Mouse (Mus musculus): ENCODE measurements at regions not wholly inside any gene's neighbourhood (a gene's known extent, or its start where the extent isn't known, plus 50 kb on each side); places are given as distances from the start of the nearest gene placed in this dataset.

DNA sequence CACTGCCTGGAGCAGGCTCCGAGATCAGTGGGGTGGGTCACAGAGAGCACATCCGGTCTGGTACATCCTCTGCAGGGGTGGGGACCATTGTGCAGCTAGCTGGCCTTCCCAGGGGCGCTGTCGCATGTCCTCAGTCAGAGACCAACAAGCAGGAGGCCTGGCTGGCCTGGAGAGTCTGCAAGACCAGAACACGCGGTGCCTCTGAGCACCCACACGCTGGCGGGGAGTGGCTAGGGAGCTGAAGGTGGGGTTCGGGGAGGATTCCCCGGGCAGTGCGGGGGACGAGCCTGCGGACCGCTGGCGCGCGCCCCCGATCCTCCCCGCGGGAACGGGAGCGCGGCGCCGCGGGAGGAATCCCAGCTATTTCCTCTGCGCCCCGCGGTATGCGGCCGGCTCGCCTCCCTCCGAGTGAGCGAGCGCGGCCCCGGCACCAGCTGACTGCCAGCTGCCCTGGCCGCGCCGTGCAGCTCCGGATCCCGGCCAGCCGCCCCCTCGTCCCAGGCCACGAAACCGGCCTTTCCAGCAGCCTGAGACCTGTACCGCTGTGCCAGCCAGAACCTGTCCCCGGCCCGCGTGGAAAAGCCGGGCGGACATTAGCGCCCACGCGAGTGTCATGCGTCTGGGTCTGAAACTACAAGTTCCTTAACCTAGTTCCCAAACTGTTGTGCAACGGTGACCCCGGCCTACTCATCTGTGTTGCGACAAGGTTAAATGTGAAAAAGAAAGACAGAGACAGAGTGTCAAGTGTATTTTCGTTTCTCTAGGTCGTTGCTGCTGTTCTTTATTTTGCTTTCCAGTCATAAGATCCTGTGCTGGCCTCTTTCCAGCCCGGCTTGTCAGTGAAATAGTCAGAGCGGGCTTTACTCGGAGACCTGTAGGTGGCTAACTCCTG is 61.2 kb downstream of the Pkdcc start:
- Histone ChIP-seq H3K27me3 (no peaks in the 10 kb centered on the region), H3K4me2 (peak overlapping the region; percentile 74), H3K36me3 (no peaks in the 10 kb centered on the region), H3K4me1 (replicated peaks) (peaks cover 23% of the 10 kb centered on the region), H3K4me3 (peak overlapping the region; percentile 48), H3K9ac (peak overlapping the region; percentile 56), H3K27ac (replicated peaks) (peak overlapping the region; percentile 71), H3K9me3 (no peaks in the 10 kb centered on the region)
- 3% methylated on average over 61 of the region's 64 CpGs for WGBS
- peak; percentile 72 for ATAC-seq (ENCODE audit: low FRiP score, low read depth)

DNA sequence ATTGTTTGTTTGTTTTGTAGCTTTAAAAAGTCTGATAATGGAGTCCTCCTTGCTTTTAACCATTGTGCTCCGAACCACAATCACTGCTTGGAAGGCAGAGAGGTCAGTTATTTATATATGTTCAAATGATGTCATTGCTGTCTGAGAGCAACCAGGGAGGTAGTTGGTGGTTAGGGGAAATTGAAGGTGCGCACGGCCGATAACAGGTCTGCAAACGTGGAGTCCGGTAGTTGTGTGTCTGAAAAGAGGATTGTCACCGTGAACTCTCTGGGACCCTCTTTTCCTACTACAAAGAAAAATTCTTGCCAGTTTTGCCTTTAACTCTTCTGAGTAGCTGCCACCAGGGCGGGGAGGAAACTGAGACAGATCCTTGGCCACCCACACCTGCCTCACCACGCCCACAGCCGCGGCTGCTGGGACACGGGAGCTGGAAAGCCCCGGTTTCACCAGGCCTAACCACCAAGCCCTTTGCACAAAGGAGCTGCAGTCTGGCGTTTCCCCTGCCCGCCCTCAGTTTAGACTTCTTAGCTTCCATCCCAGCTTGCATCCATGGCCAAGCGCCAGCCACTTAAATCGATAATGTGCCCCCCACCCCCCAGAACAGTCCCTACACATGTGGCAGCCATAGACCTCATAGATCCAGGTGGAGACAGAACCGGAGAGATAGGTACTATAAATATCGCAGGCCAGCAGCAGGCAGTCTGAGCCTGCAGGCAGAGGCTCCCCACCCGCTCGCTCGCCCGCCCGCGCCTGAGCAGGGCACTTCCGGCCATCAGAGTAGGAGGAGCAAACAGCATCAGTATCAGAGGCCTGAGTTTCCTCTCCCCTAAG is 62.2 kb downstream of the Pkdcc start:
- 26% methylated on average over 26 of the region's 26 CpGs for WGBS
- 0 out of 2 replicates have a peak overlapping the region, but pooled peaks have one; percentile 26 for H3K9ac ChIP-seq
- no peaks in the 10 kb centered on the region for H3K36me3 ChIP-seq
- peaks cover 23% of the 10 kb centered on the region for H3K4me1 ChIP-seq (replicated peaks)
- peak overlapping the region; percentile 61 for H3K27ac ChIP-seq (replicated peaks)
- ATAC-seq (ENCODE audit: low FRiP score, low read depth) = peak; percentile 57; the same call in 1 of the 2 replicates
- H3K27me3 ChIP-seq = no peaks in the 10 kb centered on the region
- H3K9me3 ChIP-seq = no peaks in the 10 kb centered on the region
- H3K4me2 ChIP-seq = peak overlapping the region; percentile 74
- H3K4me3 ChIP-seq = peak overlapping the region; percentile 9

DNA sequence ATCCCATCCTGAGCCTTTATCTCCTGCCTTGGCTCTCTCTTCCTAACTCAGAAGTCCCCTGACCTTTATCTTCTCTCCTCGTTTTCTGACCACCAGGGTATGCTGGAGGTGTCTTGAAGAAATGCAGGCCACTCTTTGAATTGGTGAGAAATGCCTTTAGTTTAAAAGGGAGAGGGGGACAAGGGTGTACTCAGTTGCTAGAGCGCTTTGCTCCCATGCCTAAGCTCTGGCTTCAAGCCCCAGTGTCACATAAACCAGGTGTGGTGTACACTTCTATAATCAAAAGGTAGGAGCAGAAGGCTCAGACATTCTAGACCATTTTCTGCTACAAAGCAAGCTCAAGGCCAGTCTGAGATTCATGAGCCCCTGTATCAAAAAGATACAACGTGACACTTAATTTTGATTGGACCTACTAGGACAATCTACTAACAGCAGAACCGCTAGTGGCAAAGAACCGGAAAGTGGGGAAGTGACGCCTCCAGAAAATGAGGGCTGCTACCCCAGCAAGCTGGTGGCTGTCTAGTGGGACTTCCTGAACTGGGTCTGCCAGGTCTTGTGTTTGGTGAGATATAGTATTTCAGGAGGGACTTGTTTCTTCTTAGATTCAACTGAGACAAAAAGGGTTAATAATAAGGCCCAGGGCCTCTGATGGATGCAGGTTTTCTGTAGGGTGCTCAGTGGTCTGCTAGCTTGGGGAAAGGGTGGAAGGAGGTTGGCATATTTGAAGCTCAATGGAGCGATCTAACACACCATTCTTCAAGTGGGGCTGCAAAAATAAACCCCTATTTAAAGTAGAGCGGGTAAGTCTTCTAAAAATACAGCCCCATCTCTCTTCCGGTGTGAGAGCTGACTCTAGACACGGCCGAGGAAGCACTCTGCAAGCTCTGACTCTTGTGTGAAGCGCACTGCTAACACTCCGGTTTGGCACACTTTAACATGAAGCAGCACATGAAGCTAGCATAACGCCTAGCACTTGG is 63.1 kb downstream of the Pkdcc start:
- Histone ChIP-seq H3K9me3 (no peaks in the 10 kb centered on the region), H3K9ac (no peak overlapping the region), H3K27ac (replicated peaks) (peak overlapping the region; percentile 61), H3K36me3 (no peaks in the 10 kb centered on the region), H3K4me3 (no peak overlapping the region), H3K4me2 (peak overlapping the region; percentile 74; the same call in 1 of the 2 replicates), H3K4me1 (replicated peaks) (peaks cover 23% of the 10 kb centered on the region), H3K27me3 (no peaks in the 10 kb centered on the region)
- no peak for ATAC-seq (ENCODE audit: low FRiP score, low read depth)
- WGBS = 80% methylated on average over 14 of the region's 14 CpGs

GRCm38 (mm10) chr17:83283328-83283727 is 67.4 kb upstream of the Eml4 start:
- Histone ChIP-seq H3K4me1 (replicated peaks) (peaks cover 9% of the 10 kb centered on the region), H3K4me3 (no peak overlapping the region), H3K4me2 (no peak overlapping the region), H3K9ac (no peak overlapping the region), H3K36me3 (no peaks in the 10 kb centered on the region), H3K9me3 (no peaks in the 10 kb centered on the region), H3K27ac (replicated peaks) (no peak overlapping the region), H3K27me3 (no peaks in the 10 kb centered on the region)
- ATAC-seq (ENCODE audit: low FRiP score, low read depth) = no peak
- 49% methylated on average over 3 of the region's 3 CpGs for WGBS

DNA sequence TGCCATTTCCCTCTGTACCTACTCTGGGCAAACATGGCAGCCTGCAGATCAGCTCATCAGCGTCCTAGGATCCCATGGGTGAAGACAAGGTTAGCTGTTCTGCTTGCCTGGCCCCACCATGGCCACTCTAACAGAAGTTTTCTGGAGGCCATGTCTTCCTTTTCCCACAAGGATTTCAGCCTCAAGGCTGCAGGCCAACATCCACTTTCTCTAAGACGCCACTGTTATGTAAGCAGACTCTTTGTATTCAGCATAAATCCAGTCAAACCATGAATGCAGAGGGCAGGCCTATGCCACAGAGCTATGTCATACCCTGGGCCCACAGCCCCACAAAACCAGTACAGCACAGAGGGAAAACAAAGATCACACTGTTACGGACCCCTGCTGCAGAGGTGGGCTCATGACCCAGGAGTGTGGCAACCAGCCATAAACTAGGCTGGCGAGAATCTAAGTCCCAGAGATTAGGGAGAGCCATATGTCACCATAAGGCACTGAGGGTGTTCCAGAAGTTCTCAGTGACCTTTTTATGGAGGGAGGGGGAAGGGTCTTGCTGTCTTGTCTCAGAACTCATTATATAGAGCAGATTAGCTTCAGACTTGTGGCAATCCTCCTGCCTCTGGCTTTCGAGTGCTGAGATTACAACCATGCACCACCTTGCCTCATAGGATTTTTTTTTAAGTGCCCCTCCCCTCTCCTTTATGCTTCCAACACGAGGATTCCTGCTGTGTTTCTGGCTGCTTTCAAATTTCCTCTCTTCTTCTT is 63.2 kb upstream of the Eml4 start:
- WGBS = 35% methylated on average over 6 of the region's 6 CpGs
- Histone ChIP-seq H3K4me3 (no peak overlapping the region), H3K9me3 (no peaks in the 10 kb centered on the region), H3K36me3 (no peaks in the 10 kb centered on the region), H3K4me1 (replicated peaks) (peaks cover 9% of the 10 kb centered on the region), H3K9ac (no peak overlapping the region), H3K4me2 (peak overlapping the region; percentile 11; the same call in 1 of the 2 replicates), H3K27me3 (no peaks in the 10 kb centered on the region), H3K27ac (replicated peaks) (peak overlapping the region; percentile 76)
- peak; percentile 73 for ATAC-seq (ENCODE audit: low FRiP score, low read depth)

DNA sequence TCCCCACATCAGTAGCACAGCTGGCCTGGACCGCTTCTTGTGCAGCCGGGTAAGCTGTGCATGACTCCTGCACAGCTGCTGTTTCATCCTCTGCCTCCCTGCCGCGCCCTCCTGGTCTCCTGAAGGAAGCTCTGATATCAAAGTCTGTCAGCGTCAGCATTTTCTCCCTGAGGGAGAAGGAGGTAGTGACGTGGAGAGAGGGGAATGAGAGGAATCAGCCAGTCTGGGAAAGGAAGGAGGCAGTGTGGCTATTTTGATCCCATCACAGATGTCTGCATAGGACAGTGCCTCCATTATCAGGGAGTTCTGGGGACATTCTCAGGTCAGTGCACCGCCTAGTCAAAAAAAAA is 62.6 kb upstream of the Eml4 start:
- 20% methylated on average over 7 of the region's 7 CpGs for WGBS
- Histone ChIP-seq H3K4me1 (replicated peaks) (peaks cover 9% of the 10 kb centered on the region), H3K27me3 (no peaks in the 10 kb centered on the region), H3K4me3 (no peak overlapping the region), H3K9ac (no peak overlapping the region), H3K9me3 (no peaks in the 10 kb centered on the region), H3K36me3 (no peaks in the 10 kb centered on the region), H3K4me2 (peak overlapping the region; percentile 11; the same call in 1 of the 2 replicates), H3K27ac (replicated peaks) (peak overlapping the region; percentile 76)
- peak; percentile 81 for ATAC-seq (ENCODE audit: low FRiP score, low read depth)

- Histone ChIP-seq H3K27ac (replicated peaks) (no peak overlapping the region), H3K9me3 (no peaks in the 10 kb centered on the region), H3K36me3 (no peaks in the 10 kb centered on the region), H3K9ac (no peak overlapping the region), H3K27me3 (no peaks in the 10 kb centered on the region), H3K4me3 (no peak overlapping the region), H3K4me2 (no peak overlapping the region), H3K4me1 (replicated peaks) (no peaks in the 10 kb centered on the region)
- 86% methylated on average over 13 of the region's 13 CpGs for WGBS
- no peak for ATAC-seq (ENCODE audit: low FRiP score, low read depth)
These were observed 55.0 kb upstream of the Eml4 start for GRCm38 (mm10) chr17:83295526-83296238.

DNA sequence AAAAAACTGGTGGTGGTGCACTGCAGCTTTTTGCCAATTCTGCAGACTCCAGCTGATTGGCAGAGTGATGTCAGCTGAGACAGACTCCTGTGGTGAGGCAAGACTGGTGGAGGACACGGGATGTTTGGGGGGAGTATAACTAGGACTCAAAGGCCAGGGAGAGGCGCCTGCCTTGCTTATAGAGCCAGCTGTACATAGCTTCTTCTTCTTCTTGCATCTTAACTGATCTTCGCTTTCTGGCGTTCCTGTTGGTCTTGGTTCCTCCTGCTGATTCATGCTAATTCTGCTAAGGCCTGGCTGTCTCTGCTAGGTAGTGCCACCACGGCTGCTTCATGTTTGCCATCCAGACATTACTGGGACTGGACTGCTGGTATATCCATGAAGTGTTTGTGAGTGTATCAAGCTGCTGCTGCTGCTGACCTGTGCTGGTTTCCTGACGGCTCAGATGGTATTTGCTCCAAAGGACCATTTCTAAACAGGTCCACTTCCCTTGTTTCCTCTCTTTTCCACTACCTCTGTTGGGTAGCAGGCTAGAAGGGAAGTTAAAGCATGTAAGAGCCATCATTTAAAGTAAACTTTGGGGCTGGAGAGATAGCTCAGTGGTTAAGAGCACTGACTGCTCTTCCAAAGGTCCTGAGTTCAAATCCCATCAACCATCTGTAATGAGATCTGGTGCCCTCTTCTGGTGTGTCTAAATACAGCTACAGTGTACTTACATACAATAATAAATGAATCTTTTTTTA is 53.2 kb upstream of the Eml4 start:
- Histone ChIP-seq H3K4me1 (replicated peaks) (no peaks in the 10 kb centered on the region), H3K27me3 (no peaks in the 10 kb centered on the region), H3K36me3 (no peaks in the 10 kb centered on the region), H3K4me2 (no peak overlapping the region), H3K9ac (no peak overlapping the region), H3K4me3 (no peak overlapping the region), H3K27ac (replicated peaks) (no peak overlapping the region), H3K9me3 (no peaks in the 10 kb centered on the region)
- no peak for ATAC-seq (ENCODE audit: low FRiP score, low read depth)
- WGBS = 62% methylated on average over 6 of the region's 6 CpGs
